Mouse (Mus musculus) cerebellum, adult 2 months (tissue): ENCODE data around the gene Plcg2. TPM values are rescaled to one million over a fixed set of nuclear protein-coding genes. Genes with fewer than 3 reads are reported as not detected.
A peak's percentile ranks its signal among the peaks of the same experiment; 100 is the strongest.

Experiments
- DNase-seq, 2 experiments: peaks; one replicate each; pipeline ENCODE4 v3.0.0; 2021
- H3K27ac ChIP-seq: fragments of 200-500 bp; 2 replicates; pipeline ENCODE4 v1.5.1; 2012; ENCODE audit warnings: low read length, control low read depth, inconsistent platforms; ENCODE audit not compliant: insufficient read depth
- H3K27me3 ChIP-seq: fragments of 200-500 bp; 2 replicates; pipeline ENCODE4 v1.6.1; 2012; ENCODE audit warnings: inconsistent platforms, mild to moderate bottlenecking, low read length, moderate library complexity; ENCODE audit not compliant: control insufficient read depth, insufficient read depth
- H3K4me1 ChIP-seq: fragments of 200-500 bp; 2 replicates; pipeline ENCODE4 v1.6.1; 2011; ENCODE audit warnings: low read length; ENCODE audit not compliant: control insufficient read depth, insufficient read depth
- H3K4me3 ChIP-seq: fragments of 200-500 bp; replicated peaks from 2 replicates; pipeline ENCODE3; 2011; ENCODE audit warnings: mild to moderate bottlenecking, low read depth, low read length, control low read depth; ENCODE audit not compliant: insufficient read depth
- CTCF ChIP-seq: fragments of 200-500 bp; IDR thresholded peaks from 2 replicates; pipeline ENCODE4 v1.5.1; 2011; ENCODE audit warnings: low read depth, mild to moderate bottlenecking, control low read depth, low read length, moderate library complexity, borderline replicate concordance; ENCODE audit not compliant: insufficient read depth
- POLR2A ChIP-seq: fragments of 200-500 bp; IDR thresholded peaks from 2 replicates; pipeline ENCODE4 v1.6.1; 2011; ENCODE audit warnings: low read length, control low read depth, borderline replicate concordance; ENCODE audit not compliant: insufficient read depth
- WGBS: fragments of 180-500 bp; shearing (Covaris S2); methylation state at CpG from one replicate; pipeline ENCODE4 v1.1.7; 2018; 5-methylcytosine and 5-hydroxymethylcytosine counted together
- polyA plus RNA-seq: library from polyadenylated mRNA; depleted of rRNA; stranded (reverse); fragments of >200 nt; gene quantifications from 2 replicates; pipeline ENCODE4 v1.2.3, GENCODE M21; 2012

Plcg2 gene
- polyA plus RNA-seq, 1 experiment: 2.4 TPM

- H3K4me3 ChIP-seq: no peak overlapping the region
- WGBS: 13% methylated on average over 17 of the region's 17 CpGs
- no peaks in the 10 kb centered on the region; the same call in 1 of the 2 replicates for H3K4me1 ChIP-seq
Measured at GRCm38 (mm10) chr8:117561735-117562361, 63.8 kb downstream of the Plcg2 start.

DNA sequence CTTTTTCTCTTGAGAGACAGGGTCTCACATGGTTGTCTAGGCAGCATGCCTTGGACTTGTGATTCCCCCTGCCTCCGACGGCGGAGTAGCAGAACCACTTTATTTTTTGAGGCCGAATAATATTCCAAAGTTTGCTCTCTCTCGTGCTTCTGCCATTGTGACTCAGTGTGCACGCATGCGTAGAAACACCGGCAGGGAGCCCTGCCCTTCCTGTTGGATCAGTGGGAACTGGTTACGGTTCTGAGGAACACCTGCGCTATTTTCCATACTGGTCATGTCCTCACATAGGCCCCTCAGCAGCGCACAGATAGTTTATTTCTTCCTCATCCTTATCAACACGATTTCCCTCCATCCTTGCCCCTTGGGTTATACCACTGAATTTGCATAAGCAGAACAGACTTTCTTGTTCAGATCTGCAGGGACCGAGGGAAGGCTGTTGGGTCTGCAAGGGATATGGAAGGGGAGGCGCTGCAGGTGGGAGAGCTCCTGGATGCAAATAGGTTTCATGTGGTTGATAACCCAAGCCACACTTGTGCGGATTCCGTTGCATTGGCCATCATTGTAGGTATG, 64.4 kb downstream of the Plcg2 start:
- Histone ChIP-seq H3K4me1 (no peaks in the 10 kb centered on the region; the same call in 1 of the 2 replicates), H3K4me3 (no peak overlapping the region), H3K27ac (no peak overlapping the region), H3K27me3 (no peaks in the 10 kb centered on the region)
- no peak for DNase-seq
- WGBS: 30% methylated on average over 16 of the region's 16 CpGs
- TF ChIP-seq POLR2A (no peak), CTCF (no peak)

More at GRCm38 (mm10) chr8:117561735-117562361, 63.8 kb downstream of the Plcg2 start:
- no peak for TF ChIP-seq CTCF
- no peak for TF ChIP-seq POLR2A
- Histone ChIP-seq H3K27ac (no peak overlapping the region), H3K27me3 (no peaks in the 10 kb centered on the region)
- no peak for DNase-seq

GRCm38 (mm10) chr8:117569409-117569808, 71.3 kb downstream of the Plcg2 start:
- Histone ChIP-seq H3K4me1 (no peaks in the 10 kb centered on the region), H3K27ac (no peak overlapping the region), H3K27me3 (no peaks in the 10 kb centered on the region), H3K4me3 (no peak overlapping the region)
- DNase-seq: peak; percentile 53 to 74
- TF ChIP-seq CTCF: peak; percentile 86
- TF ChIP-seq POLR2A: no peak
- 40% methylated on average over 5 of the region's 5 CpGs for WGBS

DNA sequence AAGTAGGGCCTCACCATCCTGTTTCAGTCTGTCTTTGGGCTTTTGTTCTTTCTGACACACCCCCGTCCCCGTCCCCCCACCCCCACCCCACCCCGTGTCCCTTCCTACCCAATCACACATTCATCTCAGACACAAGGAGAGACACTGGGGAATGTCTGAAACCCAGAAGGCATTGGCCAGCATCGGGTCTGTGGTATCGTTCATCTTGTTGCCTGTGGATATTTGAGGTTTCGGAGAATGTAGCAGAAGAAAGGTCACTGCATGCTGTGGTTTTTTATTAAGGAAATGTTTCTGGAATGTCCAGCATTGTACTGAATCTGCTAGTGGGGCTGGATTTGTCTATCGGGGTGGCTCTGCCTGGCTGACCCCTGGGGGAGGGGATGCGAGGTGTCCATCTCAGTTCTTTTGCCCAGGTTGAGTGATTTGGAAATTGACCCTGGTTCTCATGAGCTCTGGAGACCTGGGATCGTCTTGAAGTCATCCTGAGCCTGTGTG, 78.2 kb downstream of the Plcg2 start:
- TF ChIP-seq POLR2A (no peak), CTCF (no peak)
- no peaks in the 10 kb centered on the region for H3K4me1 ChIP-seq
- no peak for DNase-seq
- no peaks in the 10 kb centered on the region for H3K27me3 ChIP-seq
- 48% methylated on average over 9 of the region's 9 CpGs for WGBS
- H3K4me3 ChIP-seq: no peak overlapping the region
- H3K27ac ChIP-seq: no peak overlapping the region

- H3K4me3 ChIP-seq: no peak overlapping the region
- no peaks in the 10 kb centered on the region for H3K4me1 ChIP-seq
- no peaks in the 10 kb centered on the region for H3K27me3 ChIP-seq
- no peak for DNase-seq
- no peak overlapping the region for H3K27ac ChIP-seq
- 89% methylated on average over 6 of the region's 6 CpGs for WGBS
- TF ChIP-seq CTCF: no peak
- no peak for TF ChIP-seq POLR2A
Measured at GRCm38 (mm10) chr8:117577059-117577458, 79.0 kb downstream of the Plcg2 start.

- Histone ChIP-seq H3K4me3 (no peak overlapping the region), H3K27me3 (no peaks in the 10 kb centered on the region), H3K27ac (no peak overlapping the region), H3K4me1 (no peaks in the 10 kb centered on the region)
- WGBS: 60% methylated on average over 10 of the region's 10 CpGs
- DNase-seq: no peak
- TF ChIP-seq POLR2A: no peak
- no peak for TF ChIP-seq CTCF
Measured at GRCm38 (mm10) chr8:117577883-117578282, 79.8 kb downstream of the Plcg2 start.

DNA sequence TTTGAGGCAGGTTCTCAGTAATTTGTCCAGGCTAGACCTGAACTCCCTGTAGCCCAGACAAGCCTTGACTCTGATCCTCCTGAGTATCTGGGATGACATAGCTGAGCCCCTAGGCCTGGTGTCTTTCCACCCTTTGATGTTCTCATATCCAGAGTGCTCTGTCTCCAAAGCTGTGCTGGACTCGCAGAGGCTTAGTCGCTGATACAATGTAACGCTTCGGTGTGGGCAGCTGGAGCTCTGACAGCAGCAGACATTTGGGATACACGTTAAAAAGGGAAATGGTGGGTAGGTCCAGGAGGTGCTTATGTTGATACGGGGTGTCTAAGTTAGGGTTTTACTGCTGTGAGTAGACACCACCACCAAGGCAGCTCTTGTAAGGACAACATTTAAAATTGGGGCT, 80.8 kb downstream of the Plcg2 start:
- Histone ChIP-seq H3K4me3 (no peak overlapping the region), H3K27me3 (no peaks in the 10 kb centered on the region), H3K4me1 (no peaks in the 10 kb centered on the region), H3K27ac (no peak overlapping the region)
- WGBS: 86% methylated on average over 6 of the region's 6 CpGs
- TF ChIP-seq CTCF (no peak), POLR2A (no peak)
- no peak for DNase-seq

- 75% methylated on average over 5 of the region's 5 CpGs for WGBS
Measured at GRCm38 (mm10) chr8:117593862-117594261, 95.8 kb downstream of the Plcg2 start.

More at GRCm38 (mm10) chr8:117593862-117594261, 95.8 kb downstream of the Plcg2 start:
- H3K27me3 ChIP-seq: no peaks in the 10 kb centered on the region
- no peaks in the 10 kb centered on the region for H3K4me1 ChIP-seq
- H3K27ac ChIP-seq: no peak overlapping the region
- no peak for TF ChIP-seq CTCF
- TF ChIP-seq POLR2A: no peak
- no peak overlapping the region for H3K4me3 ChIP-seq
- DNase-seq: no peak
